Mouse (Mus musculus): Measurements from ENCODE around the gene Tmem251. TPM values are rescaled to one million over a fixed set of nuclear protein-coding genes. Genes with fewer than 3 reads are reported as not detected.
A peak's percentile ranks its signal among the peaks of the same experiment; 100 is the strongest.

Tmem251 gene
- polyA plus RNA-seq, 1 experiment, result 1.8 TPM

GRCm38 (mm10) chr12:102709896-102710295 is 33.7 kb upstream of the Tmem251 start:
- Histone ChIP-seq H3K27ac (ENCODE audit: insufficient read depth, low read length) (no peak overlapping the region), H3K4me3 (ENCODE audit: extremely low read depth, insufficient read depth, insufficient read length) (no peak overlapping the region), H3K36me3 (ENCODE audit: control insufficient read depth, insufficient read depth, low read length) (no peaks in the 10 kb centered on the region), H3K27me3 (ENCODE audit: control insufficient read depth, insufficient read depth, low read length) (no peaks in the 10 kb centered on the region), H3K4me1 (ENCODE audit: control insufficient read depth, insufficient read depth, insufficient read length) (peaks cover 10% of the 10 kb centered on the region; the same call in 1 of the 2 replicates)
- 93% methylated on average over 5 of the region's 5 CpGs for WGBS
- no peak for TF ChIP-seq CTCF (IDR thresholded peaks at IDR 0.05; ENCODE audit: extremely low read depth, insufficient read depth, insufficient read length, insufficient replicate concordance)
- no peak for TF ChIP-seq POLR2A (IDR thresholded peaks at IDR 0.05; ENCODE audit: low read depth, low read length)
- no peak for DNase-seq (ENCODE audit: low read depth in 1 of 2, low spot score in 2 of 2)

GRCm38 (mm10) chr12:102710851-102711375 is 32.6 kb upstream of the Tmem251 start:
- 75% methylated on average over 4 of the region's 4 CpGs for WGBS
- H3K27ac ChIP-seq (ENCODE audit: insufficient read depth, low read length), result no peak overlapping the region
- no peaks in the 10 kb centered on the region for H3K27me3 ChIP-seq (ENCODE audit: control insufficient read depth, insufficient read depth, low read length)
- no peaks in the 10 kb centered on the region for H3K36me3 ChIP-seq (ENCODE audit: control insufficient read depth, insufficient read depth, low read length)
- no peak overlapping the region for H3K4me3 ChIP-seq (ENCODE audit: extremely low read depth, insufficient read depth, insufficient read length)
- TF ChIP-seq POLR2A (IDR thresholded peaks at IDR 0.05; ENCODE audit: low read depth, low read length) (no peak), CTCF (IDR thresholded peaks at IDR 0.05; ENCODE audit: extremely low read depth, insufficient read depth, insufficient read length, insufficient replicate concordance) (no peak)
- peaks cover 6% of the 10 kb centered on the region; the same call in 1 of the 2 replicates for H3K4me1 ChIP-seq (ENCODE audit: control insufficient read depth, insufficient read depth, insufficient read length)
- no peak for DNase-seq (ENCODE audit: low read depth in 1 of 2, low spot score in 2 of 2)

DNA sequence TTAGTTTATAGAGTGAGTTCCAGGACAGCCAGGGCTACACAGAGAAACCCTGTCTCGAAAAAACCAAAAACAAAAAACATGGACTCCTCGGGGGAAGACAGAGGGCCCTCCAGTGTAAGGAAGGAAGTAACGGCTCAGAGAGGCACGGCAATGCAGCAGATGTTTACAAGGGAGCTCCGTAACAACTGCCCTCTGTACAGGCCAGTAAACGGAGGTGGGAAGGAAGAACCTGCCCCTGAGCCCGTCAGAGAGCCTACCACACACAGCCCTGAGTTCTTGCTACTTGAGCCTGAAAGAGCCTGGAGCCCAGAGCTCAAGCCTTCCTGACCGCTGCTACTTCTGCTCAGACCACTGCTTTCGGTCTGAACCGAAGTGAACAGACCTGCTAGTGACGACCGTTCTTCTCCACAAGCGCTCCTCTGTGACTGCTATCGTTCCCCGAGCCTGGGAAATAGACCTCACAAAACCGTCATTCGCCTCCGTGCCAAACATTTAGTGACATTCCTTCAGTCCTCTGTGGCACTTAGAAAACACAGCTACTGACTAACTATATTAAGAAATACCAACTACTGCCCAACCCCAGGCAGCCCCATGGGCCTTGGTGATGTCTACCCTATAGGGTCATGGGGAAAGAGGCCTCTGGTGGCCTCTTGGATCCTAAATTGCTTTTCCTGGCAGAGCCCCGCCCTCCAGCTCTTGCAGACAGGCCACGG is 30.3 kb upstream of the Tmem251 start:
- 34% methylated on average over 20 of the region's 20 CpGs for whole genome bisulfite sequencing
- DNase-seq (ENCODE audit: low read depth in 1 of 2, low spot score in 2 of 2), result no peak
- TF ChIP-seq CTCF (IDR thresholded peaks at IDR 0.05; ENCODE audit: extremely low read depth, insufficient read depth, insufficient read length, insufficient replicate concordance) (no peak), POLR2A (IDR thresholded peaks at IDR 0.05; ENCODE audit: low read depth, low read length) (no peak)
- Histone ChIP-seq H3K4me3 (ENCODE audit: extremely low read depth, insufficient read depth, insufficient read length) (no peak overlapping the region; the same call in 1 of the 2 replicates), H3K36me3 (ENCODE audit: control insufficient read depth, insufficient read depth, low read length) (no peaks in the 10 kb centered on the region), H3K27ac (ENCODE audit: insufficient read depth, low read length) (peak overlapping the region; percentile 71), H3K4me1 (ENCODE audit: control insufficient read depth, insufficient read depth, insufficient read length) (peaks cover 5% of the 10 kb centered on the region; the same call in 1 of the 2 replicates), H3K27me3 (ENCODE audit: control insufficient read depth, insufficient read depth, low read length) (no peaks in the 10 kb centered on the region)

DNA sequence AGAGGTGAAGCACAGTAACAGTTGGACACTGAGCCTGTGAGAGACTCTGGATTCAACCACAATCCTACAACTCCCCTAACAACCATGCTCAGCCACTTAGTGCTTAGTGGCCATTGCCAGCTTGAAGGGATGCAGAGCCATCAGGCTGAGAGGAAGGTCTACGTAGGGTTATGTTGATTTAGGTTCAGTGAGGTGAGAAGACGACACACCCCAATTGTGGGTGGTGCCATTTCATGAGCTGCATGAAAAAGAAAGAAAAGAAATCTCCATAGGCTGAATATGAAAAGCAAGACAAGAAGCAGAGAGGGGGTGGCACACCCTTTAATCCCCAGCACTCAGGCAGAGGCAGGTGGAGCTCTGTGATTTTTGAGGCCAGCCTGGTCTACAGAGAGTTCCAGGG is 29.4 kb upstream of the Tmem251 start:
- 45% methylated on average over 2 of the region's 2 CpGs for WGBS
- H3K4me3 ChIP-seq (ENCODE audit: extremely low read depth, insufficient read depth, insufficient read length), result no peak overlapping the region
- no peaks in the 10 kb centered on the region for H3K36me3 ChIP-seq (ENCODE audit: control insufficient read depth, insufficient read depth, low read length)
- peak in 1 of 2 experiments; percentile 29 for DNase-seq (ENCODE audit: low read depth in 1 of 2, low spot score in 2 of 2)
- H3K27me3 ChIP-seq (ENCODE audit: control insufficient read depth, insufficient read depth, low read length), result no peaks in the 10 kb centered on the region
- H3K4me1 ChIP-seq (ENCODE audit: control insufficient read depth, insufficient read depth, insufficient read length), result peaks cover 5% of the 10 kb centered on the region; the same call in 1 of the 2 replicates
- no peak overlapping the region for H3K27ac ChIP-seq (ENCODE audit: insufficient read depth, low read length)
- TF ChIP-seq CTCF (IDR thresholded peaks at IDR 0.05; ENCODE audit: extremely low read depth, insufficient read depth, insufficient read length, insufficient replicate concordance), result no peak
- TF ChIP-seq POLR2A (IDR thresholded peaks at IDR 0.05; ENCODE audit: low read depth, low read length), result no peak

- TF ChIP-seq POLR2A (IDR thresholded peaks at IDR 0.05; ENCODE audit: low read depth, low read length), result no peak
- no peak for TF ChIP-seq CTCF (IDR thresholded peaks at IDR 0.05; ENCODE audit: extremely low read depth, insufficient read depth, insufficient read length, insufficient replicate concordance)
- no peak overlapping the region for H3K27ac ChIP-seq (ENCODE audit: insufficient read depth, low read length)
- H3K4me1 ChIP-seq (ENCODE audit: control insufficient read depth, insufficient read depth, insufficient read length), result peaks cover 5% of the 10 kb centered on the region; the same call in 1 of the 2 replicates
Measured at GRCm38 (mm10) chr12:102714654-102715395, 28.7 kb upstream of the Tmem251 start.

DNA sequence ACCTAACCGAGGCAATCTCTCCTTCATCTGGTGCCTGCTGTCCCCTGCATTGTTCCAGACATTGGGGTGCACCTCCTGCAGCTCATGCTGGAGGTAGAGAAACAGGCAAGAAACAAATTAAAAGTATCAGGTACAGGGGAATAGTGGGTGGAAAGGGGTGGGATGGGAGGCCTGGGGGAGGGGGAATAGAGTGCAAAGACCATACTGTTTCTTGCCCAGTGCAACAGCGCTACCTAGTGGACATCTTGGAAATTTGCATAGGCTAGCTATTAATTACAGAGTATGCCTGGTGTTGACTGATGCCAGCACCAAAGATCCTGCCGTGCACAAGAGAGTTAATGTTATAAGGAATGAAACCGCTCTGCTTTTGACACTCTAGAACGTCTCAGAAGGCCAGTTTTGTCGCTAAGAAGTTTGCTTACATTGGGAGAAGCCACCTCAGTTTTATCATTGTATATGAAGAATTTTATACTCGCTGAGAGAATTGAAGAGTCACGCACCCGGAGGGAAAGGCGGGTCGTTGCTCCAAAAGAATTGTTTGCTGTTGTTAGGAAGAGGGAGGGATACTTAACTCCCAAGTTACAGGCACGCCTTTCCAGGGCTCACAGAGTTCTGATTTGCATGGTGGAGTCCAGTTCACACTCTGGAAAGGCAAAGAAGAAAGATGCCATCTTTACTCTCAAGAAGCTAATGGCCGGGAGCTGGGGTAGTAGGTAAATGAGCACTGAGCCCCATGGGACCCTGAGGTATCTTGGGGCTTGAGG is 23.8 kb upstream of the Tmem251 start:
- no peaks in the 10 kb centered on the region for H3K36me3 ChIP-seq (ENCODE audit: control insufficient read depth, insufficient read depth, low read length)
- H3K4me3 ChIP-seq (ENCODE audit: extremely low read depth, insufficient read depth, insufficient read length), result no peak overlapping the region
- no peaks in the 10 kb centered on the region; the same call in 1 of the 2 replicates for H3K4me1 ChIP-seq (ENCODE audit: control insufficient read depth, insufficient read depth, insufficient read length)
- no peaks in the 10 kb centered on the region for H3K27me3 ChIP-seq (ENCODE audit: control insufficient read depth, insufficient read depth, low read length)
- no peak overlapping the region for H3K27ac ChIP-seq (ENCODE audit: insufficient read depth, low read length)
- 50% methylated on average over 13 of the region's 13 CpGs for WGBS
- peak in 1 of 2 experiments; percentile 25 for DNase-seq (ENCODE audit: low read depth in 1 of 2, low spot score in 2 of 2)
- TF ChIP-seq CTCF (IDR thresholded peaks at IDR 0.05; ENCODE audit: extremely low read depth, insufficient read depth, insufficient read length, insufficient replicate concordance) (peak; percentile 49; the same call in 1 of the 2 replicates), POLR2A (IDR thresholded peaks at IDR 0.05; ENCODE audit: low read depth, low read length) (no peak)

More at GRCm38 (mm10) chr12:102714654-102715395, 28.7 kb upstream of the Tmem251 start:
- 90% methylated on average over 10 of the region's 10 CpGs for WGBS
- DNase-seq (ENCODE audit: low read depth in 1 of 2, low spot score in 2 of 2), result no peak
- Histone ChIP-seq H3K27me3 (ENCODE audit: control insufficient read depth, insufficient read depth, low read length) (no peaks in the 10 kb centered on the region), H3K4me3 (ENCODE audit: extremely low read depth, insufficient read depth, insufficient read length) (no peak overlapping the region), H3K36me3 (ENCODE audit: control insufficient read depth, insufficient read depth, low read length) (no peaks in the 10 kb centered on the region)

Data from spleen, adult 2 months (tissue).